Mouse (Mus musculus) heart, embryonic 11.5 days (tissue): Measurements from ENCODE around the gene Theg. TPM values are rescaled to one million over a fixed set of nuclear protein-coding genes. Genes with fewer than 3 reads are reported as not detected.

Experiments
- ATAC-seq: fragments of 200-750 bp; cut with Nextera tagmentation; replicated peaks from 2 replicates; pipeline ENCODE4 v1.8.0; 2017; ENCODE audit warnings: moderate library complexity; ENCODE audit not compliant: insufficient number of reproducible peaks, low FRiP score, low TSS enrichment
- H3K27ac ChIP-seq: fragments of 300-500 bp; sonication (generic); 2 replicates; pipeline ENCODE4 v1.5.1; 2014; ENCODE audit warnings: mild to moderate bottlenecking, low read depth, low read length
- H3K27me3 ChIP-seq: fragments of 300-500 bp; sonication (generic); 2 replicates; pipeline ENCODE4 v1.6.1; 2014; ENCODE audit warnings: mild to moderate bottlenecking, low read length, mixed read lengths; ENCODE audit not compliant: control insufficient read depth, insufficient read depth
- H3K36me3 ChIP-seq: fragments of 300-500 bp; sonication (generic); 2 replicates; pipeline ENCODE4 v1.6.1; 2014; ENCODE audit warnings: mild to moderate bottlenecking, low read length, moderate library complexity, mixed read lengths; ENCODE audit not compliant: control insufficient read depth, insufficient read depth
- H3K4me1 ChIP-seq: fragments of 300-500 bp; sonication (generic); 2 replicates; pipeline ENCODE4 v1.6.1; 2014; ENCODE audit warnings: low read length; ENCODE audit not compliant: control insufficient read depth, insufficient read depth
- H3K4me2 ChIP-seq: fragments of 300-500 bp; sonication (generic); 2 replicates; pipeline ENCODE4 v1.6.1; 2014; ENCODE audit warnings: mild to moderate bottlenecking, moderate library complexity
- H3K4me3 ChIP-seq: fragments of 300-500 bp; sonication (generic); 2 replicates; pipeline ENCODE4 v1.5.1; 2014; ENCODE audit warnings: low read depth, low read length
- H3K9ac ChIP-seq: fragments of 300-500 bp; sonication (generic); 2 replicates; pipeline ENCODE4 v1.6.1; 2014; ENCODE audit warnings: mild to moderate bottlenecking, low read depth, low read length, moderate library complexity
- H3K9me3 ChIP-seq: fragments of 300-500 bp; sonication (generic); replicated peaks from 2 replicates; pipeline ENCODE4 v1.6.1; 2016; ENCODE audit warnings: low read length; ENCODE audit not compliant: control insufficient read depth
- WGBS: fragments of 180-500 bp; shearing (Covaris S2); extraction: QIAGEN DNeasy Blood & Tissue Kit; methylation state at CpG from one replicate; pipeline ENCODE4 v1.1.7; 2014; ENCODE audit not compliant: insufficient replicate concordance; 5-methylcytosine and 5-hydroxymethylcytosine counted together
- polyA plus RNA-seq: library from polyadenylated mRNA; unstranded; fragments of >200 nt; fragmentation: Nextera tagmentation; extraction: Ambion mirVana; gene quantifications from 2 replicates; pipeline ENCODE4 v1.2.1, GENCODE M21; 2014

Gene Theg
- polyA plus RNA-seq, 1 experiment from 2014 or later, result not detected

- H3K9me3 ChIP-seq, result no peaks in the 10 kb centered on the region; the same call in 1 of the 2 replicates
- 53% methylated on average over 4 of the region's 4 CpGs for WGBS
- no peaks in the 10 kb centered on the region for H3K36me3 ChIP-seq
- no peaks in the 10 kb centered on the region for H3K4me1 ChIP-seq
- H3K27ac ChIP-seq, result no peak overlapping the region
- no peak overlapping the region for H3K4me2 ChIP-seq
- no peak overlapping the region for H3K4me3 ChIP-seq
- peaks cover 14% of the 10 kb centered on the region for H3K27me3 ChIP-seq
- no peak for ATAC-seq
- H3K9ac ChIP-seq, result no peak overlapping the region
These were observed 19.4 kb upstream of the Theg start for GRCm38 (mm10) chr10:79606537-79606936.

GRCm38 (mm10) chr10:79597936-79598230 is 10.8 kb upstream of the Theg start:
- Histone ChIP-seq H3K27me3 (peaks cover 9% of the 10 kb centered on the region), H3K4me3 (no peak overlapping the region), H3K4me2 (no peak overlapping the region), H3K4me1 (no peaks in the 10 kb centered on the region), H3K9ac (no peak overlapping the region), H3K9me3 (no peaks in the 10 kb centered on the region), H3K36me3 (no peaks in the 10 kb centered on the region), H3K27ac (no peak overlapping the region)
- no peak for ATAC-seq
- 64% methylated on average over 4 of the region's 4 CpGs for WGBS

- Histone ChIP-seq H3K4me3 (no peak overlapping the region), H3K27ac (no peak overlapping the region), H3K9ac (no peak overlapping the region), H3K9me3 (no peaks in the 10 kb centered on the region), H3K36me3 (no peaks in the 10 kb centered on the region), H3K4me1 (no peaks in the 10 kb centered on the region), H3K27me3 (peaks cover 9% of the 10 kb centered on the region), H3K4me2 (no peak overlapping the region)
- 37% methylated on average over 13 of the region's 13 CpGs for WGBS
- no peak for ATAC-seq
These were observed 10.2 kb upstream of the Theg start for GRCm38 (mm10) chr10:79597051-79597935.

GRCm38 (mm10) chr10:79595590-79595929 is 8.4 kb upstream of the Theg start:
- H3K36me3 ChIP-seq, result no peaks in the 10 kb centered on the region
- no peaks in the 10 kb centered on the region for H3K4me1 ChIP-seq
- H3K27me3 ChIP-seq, result peaks cover 9% of the 10 kb centered on the region
- no peak overlapping the region for H3K9ac ChIP-seq
- no peak overlapping the region for H3K27ac ChIP-seq
- WGBS, result 54% methylated on average over 8 of the region's 8 CpGs
- H3K4me2 ChIP-seq, result no peak overlapping the region
- H3K4me3 ChIP-seq, result no peak overlapping the region
- no peaks in the 10 kb centered on the region for H3K9me3 ChIP-seq
- ATAC-seq, result no peak

GRCm38 (mm10) chr10:79594872-79595589 is 7.9 kb upstream of the Theg start:
- H3K9ac ChIP-seq, result no peak overlapping the region
- H3K4me3 ChIP-seq, result no peak overlapping the region
- 20% methylated on average over 17 of the region's 17 CpGs for WGBS
- no peaks in the 10 kb centered on the region for H3K9me3 ChIP-seq
- H3K27me3 ChIP-seq, result peaks cover 9% of the 10 kb centered on the region
- H3K4me1 ChIP-seq, result no peaks in the 10 kb centered on the region
- H3K27ac ChIP-seq, result no peak overlapping the region
- no peak overlapping the region for H3K4me2 ChIP-seq
- no peak for ATAC-seq
- no peaks in the 10 kb centered on the region for H3K36me3 ChIP-seq

- no peaks in the 10 kb centered on the region for H3K4me1 ChIP-seq
- peaks cover 9% of the 10 kb centered on the region for H3K27me3 ChIP-seq
- 43% methylated on average over 6 of the region's 6 CpGs for WGBS
- ATAC-seq, result no peak
- H3K9me3 ChIP-seq, result no peaks in the 10 kb centered on the region
- no peak overlapping the region for H3K4me2 ChIP-seq
- H3K36me3 ChIP-seq, result no peaks in the 10 kb centered on the region
- H3K9ac ChIP-seq, result no peak overlapping the region
- H3K27ac ChIP-seq, result no peak overlapping the region
- H3K4me3 ChIP-seq, result no peak overlapping the region
These were observed 7.0 kb upstream of the Theg start for GRCm38 (mm10) chr10:79594111-79594510.

GRCm38 (mm10) chr10:79590702-79591101 is 3.6 kb upstream of the Theg start:
- no peaks in the 10 kb centered on the region for H3K4me1 ChIP-seq

GRCm38 (mm10) chr10:79587752-79588126 is 608 bp upstream of the Theg start:
- Histone ChIP-seq H3K36me3 (no peaks in the 10 kb centered on the region), H3K4me2 (no peak overlapping the region), H3K9ac (no peak overlapping the region), H3K4me3 (no peak overlapping the region), H3K27ac (no peak overlapping the region), H3K4me1 (no peaks in the 10 kb centered on the region), H3K9me3 (no peaks in the 10 kb centered on the region), H3K27me3 (no peaks in the 10 kb centered on the region)
- no peak for ATAC-seq
- WGBS, result 60% methylated on average over 4 of the region's 4 CpGs

More at GRCm38 (mm10) chr10:79590702-79591101, 3.6 kb upstream of the Theg start:
- Histone ChIP-seq H3K9me3 (no peaks in the 10 kb centered on the region), H3K9ac (no peak overlapping the region), H3K4me3 (no peak overlapping the region), H3K36me3 (no peaks in the 10 kb centered on the region), H3K27me3 (peaks cover 6% of the 10 kb centered on the region), H3K27ac (no peak overlapping the region), H3K4me2 (no peak overlapping the region)
- 89% methylated on average over 1 of the region's 1 CpGs for WGBS
- ATAC-seq, result no peak
